Mouse (Mus musculus): Measurements from ENCODE around the gene Tnr.

DNA sequence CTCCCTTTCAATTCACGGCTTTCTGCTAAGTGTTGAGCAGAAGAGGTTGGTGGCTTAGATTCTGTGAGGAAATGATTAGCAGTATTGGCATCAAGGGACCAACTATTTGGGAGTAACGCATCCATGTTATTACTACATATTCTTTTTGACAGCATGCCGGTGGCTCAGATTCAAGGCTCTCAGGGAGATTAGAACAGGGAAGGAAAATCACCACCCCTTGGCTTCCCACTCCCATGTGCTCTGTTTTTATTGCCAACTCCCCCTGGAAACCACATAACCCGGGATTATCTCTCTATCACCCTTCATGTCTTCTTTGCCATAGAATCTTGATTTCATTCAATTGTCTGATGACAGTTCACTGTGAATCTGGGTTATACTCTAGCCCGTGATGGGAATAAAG, 276.8 kb downstream of the Tnr start:
- no peak for TF ChIP-seq CTCF (conservative IDR thresholded peaks at IDR 0.05; ENCODE audit: insufficient read depth, insufficient read length, low read depth, low read length)
- TF ChIP-seq POLR2A (IDR thresholded peaks at IDR 0.05; ENCODE audit: low read depth, low read length) = no peak
